Mouse (Mus musculus) right cerebral cortex, postnatal 36 days (tissue): ENCODE measurements around the gene Ptprg.

ENCODE experiments used
- DNase-seq, 2 experiments: peaks; one replicate each; pipeline ENCODE4 v3.0.0; 2022; ENCODE audit warnings: low spot score in 2 of 2, mixed read lengths in 1 of 2

The Ptprg gene

GRCm38 (mm10) chr14:12085078-12085477, 531.7 kb downstream of the Ptprg start:
- DNase-seq: no peak

DNA sequence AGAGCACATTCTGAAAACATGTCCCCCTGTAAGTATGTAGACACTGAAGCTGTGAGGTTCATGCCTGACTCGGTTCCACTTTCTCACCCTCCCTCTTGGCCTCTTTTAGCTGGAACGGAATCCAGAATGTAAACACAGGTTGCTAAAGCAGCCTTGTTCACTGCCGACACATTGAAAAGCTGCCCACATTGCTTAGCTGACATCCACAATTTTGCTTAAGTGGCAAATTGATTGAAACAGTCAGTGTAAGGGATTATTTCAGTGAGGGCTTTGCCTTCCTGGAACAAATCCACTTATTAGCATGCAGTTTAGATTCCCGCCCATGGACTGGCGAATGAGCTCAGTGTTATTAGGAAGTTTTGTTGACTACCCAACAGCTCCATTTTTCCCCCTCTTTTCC, 532.8 kb downstream of the Ptprg start:
- no peak for DNase-seq

DNA sequence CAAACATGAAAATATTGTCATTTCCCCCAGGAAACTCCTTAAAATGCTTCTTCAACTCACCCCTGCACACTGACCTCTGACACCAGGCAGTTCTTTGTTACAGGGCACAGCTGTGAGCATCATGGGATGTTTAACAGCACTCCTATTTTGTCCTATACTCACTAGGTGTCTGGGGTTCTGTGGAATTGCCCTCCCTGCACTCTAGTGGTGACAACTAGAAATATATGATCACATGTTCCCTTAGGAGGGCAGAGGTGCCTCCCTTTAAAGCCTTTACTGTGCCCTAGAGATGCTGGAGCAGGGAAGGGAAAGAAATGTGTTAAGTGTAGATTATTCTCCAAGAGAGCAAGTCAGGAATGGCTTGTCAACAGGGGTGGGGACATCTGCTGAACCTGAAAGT, 536.6 kb downstream of the Ptprg start:
- DNase-seq: no peak

- DNase-seq: no peak
Observed at GRCm38 (mm10) chr14:12091730-12092129, 538.4 kb downstream of the Ptprg start.

GRCm38 (mm10) chr14:12099390-12100333, 546.3 kb downstream of the Ptprg start:
- DNase-seq: no peak

GRCm38 (mm10) chr14:12102389-12103325, 549.3 kb downstream of the Ptprg start:
- no peak for DNase-seq

GRCm38 (mm10) chr14:12104297-12105155, 551.2 kb downstream of the Ptprg start:
- DNase-seq: no peak

DNA sequence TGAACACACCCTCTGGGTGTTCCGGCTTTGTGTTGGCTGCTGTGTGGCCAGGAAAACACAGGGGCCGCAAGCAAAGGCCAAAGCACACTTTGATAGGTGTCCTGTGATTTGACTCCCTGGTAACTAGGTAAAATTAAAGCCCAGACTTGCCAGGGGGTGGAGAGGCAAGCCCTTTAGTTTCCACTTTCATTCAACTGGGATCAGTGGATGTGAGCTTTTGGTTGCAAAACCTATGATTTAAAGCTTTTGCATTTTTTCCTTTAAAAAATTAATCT, 551.8 kb downstream of the Ptprg start:
- no peak for DNase-seq

DNA sequence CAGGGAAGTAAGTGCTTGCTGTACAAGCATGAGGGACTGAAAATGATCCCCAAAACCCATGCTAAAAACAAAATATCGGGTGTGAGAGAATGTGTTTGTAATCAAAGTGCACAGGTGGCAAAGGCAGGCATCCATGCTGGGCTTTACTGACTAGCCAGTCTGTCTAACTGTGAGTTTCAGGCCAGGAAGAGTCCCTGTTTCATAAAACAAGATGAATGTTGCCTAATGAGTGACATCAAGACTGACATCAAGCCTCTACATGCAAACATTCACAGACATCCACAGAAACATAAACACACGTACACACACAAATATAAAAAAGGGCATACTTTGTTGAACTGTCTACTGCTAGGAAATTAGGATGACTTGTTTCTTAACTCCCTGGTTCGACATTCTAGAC, 552.3 kb downstream of the Ptprg start:
- no peak for DNase-seq

GRCm38 (mm10) chr14:12107459-12107858, 554.1 kb downstream of the Ptprg start:
- no peak for DNase-seq

DNA sequence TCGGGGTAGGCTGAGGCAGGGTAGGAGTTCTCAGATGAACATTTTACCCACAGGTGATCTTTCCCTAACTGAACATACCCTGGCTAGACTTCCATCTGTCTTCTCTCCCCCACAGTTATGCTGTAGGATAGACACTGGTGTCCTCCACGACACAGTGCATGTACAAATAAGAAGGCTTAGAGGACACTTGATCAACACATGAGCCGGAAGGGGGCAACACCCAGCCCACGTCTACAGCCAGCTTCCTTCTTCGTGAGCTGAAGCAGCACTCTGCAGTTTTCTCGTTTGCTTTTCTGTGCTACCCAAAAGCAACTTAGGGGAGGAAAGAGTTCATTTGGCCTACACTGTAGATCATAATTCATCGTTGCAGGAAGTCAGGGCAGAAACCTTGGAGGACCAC, 554.7 kb downstream of the Ptprg start:
- DNase-seq: no peak

DNA sequence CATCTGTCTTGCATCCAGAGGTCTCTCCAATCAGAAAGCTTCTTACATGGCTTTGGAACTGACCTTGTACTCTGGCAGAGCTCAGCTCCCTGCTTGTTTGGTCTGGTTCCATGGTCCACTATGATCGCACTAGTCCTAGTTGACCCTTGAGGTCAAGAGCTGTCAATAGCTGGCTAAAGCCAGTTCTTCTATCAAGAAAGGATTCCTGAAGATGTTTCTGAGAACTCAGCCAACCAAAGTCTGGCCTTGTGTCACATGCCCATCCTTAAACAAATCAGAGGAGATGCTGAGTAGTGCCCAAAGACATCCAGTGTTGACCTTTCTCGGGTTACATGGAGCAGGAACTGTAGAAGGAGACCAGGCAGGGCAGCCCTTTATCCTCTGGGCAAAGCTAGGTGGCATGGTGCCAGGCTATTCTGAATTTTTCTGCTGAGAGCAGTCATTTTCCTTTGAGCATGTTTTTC, 559.2 kb downstream of the Ptprg start:
- no peak for DNase-seq

DNA sequence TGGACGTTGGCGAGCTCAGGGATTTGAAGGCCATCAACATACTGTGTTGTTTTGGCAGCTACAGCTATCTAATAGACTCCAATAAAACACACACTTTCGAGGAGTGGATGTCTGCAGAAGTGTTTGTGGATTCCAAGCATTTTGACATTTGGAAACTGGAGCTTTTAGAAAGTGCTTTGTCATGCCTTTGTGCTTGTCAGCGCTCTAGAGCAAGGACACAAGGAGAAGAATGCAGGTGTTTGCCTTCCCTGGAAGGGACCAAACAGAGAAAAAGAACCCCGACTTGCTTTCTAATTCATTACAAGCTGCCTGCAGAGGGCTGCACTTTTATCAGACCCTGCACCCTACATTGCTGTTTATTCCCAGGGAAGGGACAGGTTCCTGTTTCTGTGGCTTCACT, 560.0 kb downstream of the Ptprg start:
- no peak for DNase-seq

DNA sequence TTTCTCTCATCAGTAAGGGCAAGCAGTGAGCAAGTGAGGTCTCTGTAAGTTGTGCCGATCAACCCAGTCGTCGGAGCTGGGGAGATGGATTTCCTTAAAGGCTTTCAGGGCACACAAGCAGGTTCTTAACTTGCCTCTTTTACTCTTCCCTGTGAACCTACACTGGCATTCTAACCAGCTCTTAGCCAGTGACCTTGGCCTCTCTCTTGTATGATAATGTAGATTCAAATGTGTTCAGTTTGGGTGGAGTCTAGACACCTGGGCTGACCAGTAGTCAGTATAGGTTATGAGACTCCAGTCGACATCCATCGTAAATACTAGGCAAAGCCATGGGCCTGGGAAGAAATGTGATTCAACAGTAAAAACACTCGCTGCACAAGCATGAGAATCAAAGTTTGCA, 560.7 kb downstream of the Ptprg start:
- no peak for DNase-seq

GRCm38 (mm10) chr14:12119260-12119659, 565.9 kb downstream of the Ptprg start:
- no peak for DNase-seq

DNA sequence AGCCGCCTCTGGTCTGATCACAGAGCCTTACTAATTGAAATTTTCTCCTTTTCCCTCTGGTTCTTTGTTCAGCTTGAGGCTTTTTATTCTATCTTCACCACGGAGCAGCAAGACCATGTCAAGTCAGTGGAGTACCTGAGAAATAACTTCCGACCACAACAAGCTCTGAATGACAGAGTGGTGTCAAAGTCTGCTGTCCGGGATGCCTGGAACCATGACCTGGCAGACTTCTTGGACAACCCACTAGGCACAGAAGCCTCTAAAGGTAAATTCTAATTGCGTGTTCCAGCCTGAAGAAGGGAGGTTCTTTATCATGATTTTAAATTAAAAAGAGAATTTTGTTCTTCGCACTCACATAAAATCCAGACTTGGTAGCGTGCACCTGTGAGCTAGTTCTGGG, 568.6 kb downstream of the Ptprg start:
- DNase-seq: no peak

GRCm38 (mm10) chr14:12124682-12125081, 571.4 kb downstream of the Ptprg start:
- DNase-seq: no peak

- no peak for DNase-seq
Observed at GRCm38 (mm10) chr14:12127951-12128350, 574.6 kb downstream of the Ptprg start.

- no peak for DNase-seq
Observed at GRCm38 (mm10) chr14:12132046-12132615, 578.8 kb downstream of the Ptprg start.

DNA sequence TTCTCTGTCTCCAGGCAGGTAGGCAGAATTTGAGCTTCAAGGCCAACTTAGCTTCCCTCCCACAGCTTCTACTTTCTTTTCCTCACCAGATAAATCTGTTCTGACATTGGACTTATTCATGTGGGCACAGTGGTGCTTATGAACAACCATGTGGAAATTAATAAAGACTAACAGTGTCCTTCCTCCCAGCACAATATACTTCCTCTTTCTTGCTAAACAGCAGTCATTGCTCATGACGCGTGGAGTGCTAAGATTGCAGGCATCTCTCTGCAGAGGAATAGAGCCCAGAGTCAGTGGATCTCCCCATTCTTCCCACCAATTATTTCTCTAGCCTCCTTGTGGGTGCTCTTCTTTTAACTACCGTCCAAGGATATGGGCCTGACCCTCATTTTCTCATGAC, 579.8 kb downstream of the Ptprg start:
- no peak for DNase-seq

DNA sequence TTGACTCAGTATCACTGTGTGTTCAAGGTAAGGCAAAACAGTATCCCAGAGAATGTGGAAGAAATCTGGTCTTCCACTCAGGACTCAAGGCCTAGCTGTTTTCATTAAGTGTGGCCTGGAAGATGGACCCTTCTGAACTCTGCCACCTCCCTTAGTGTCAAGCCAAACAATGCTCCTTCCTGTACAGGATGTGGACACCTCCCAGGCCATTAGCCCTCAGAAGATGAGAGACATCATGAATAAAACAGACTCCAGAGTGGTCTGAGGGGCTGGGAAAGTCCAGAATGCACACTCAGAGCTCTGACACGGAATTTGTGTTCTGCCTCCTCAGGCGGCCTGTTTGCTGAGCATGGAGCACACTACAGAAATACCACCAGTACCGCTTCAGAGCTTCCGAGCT, 581.2 kb downstream of the Ptprg start:
- DNase-seq: no peak
